28 mouse cellular contexts compared by ENCODE assay signal in genomic region chr14:45179606-45180005, GRCm38 (mm10). TPM values are rescaled to one million over a fixed set of nuclear protein-coding genes. Genes with fewer than 3 reads are reported as not detected.
DNase-seq lines count a peak whose midpoint lies in the region; ATAC-seq and TF ChIP-seq lines count a peak whose summit lies in the region.
"Had no signal": no experiment of that assay in that cellular context is flagged by ENCODE, and none has a peak within 500 bp of the region (broad histone marks: within the 10 kb centered on the region; RNA-seq: fewer than 3 reads in every experiment).

No protein-coding gene starts in this region.

- DNase-seq in liver, adult 2 months (ENCODE audit: extremely low read depth, low read depth, low spot score): peak; percentile 4
- no peak for DNase-seq in cerebellum, postnatal 14 days
- no peak for DNase-seq in spleen, postnatal 10 days (ENCODE audit: low spot score in 2 of 2)
- DNase-seq in layer of hippocampus, adult 8-10 months (ENCODE audit: low spot score in 2 of 2): no peak
- DNase-seq: adrenal gland, postnatal 25 days; cerebellum, adult 18-20 months; cerebellum, postnatal 10 days; forebrain, postnatal 0 days; gastrocnemius, postnatal 10 days; heart, postnatal 4 days; kidney, adult 8-10 months; kidney, postnatal 4 days; liver; right cerebral cortex, postnatal 4 days had no signal

- ATAC-seq in liver, embryonic 12.5 days: no peak
- peak; percentile 81 for ATAC-seq in common myeloid progenitor, adult 5-6 weeks (replicated peaks; ENCODE audit: low read depth, poor library complexity, severe bottlenecking)
- ATAC-seq in intestine, postnatal 0 days: 0 out of 2 replicates have a peak, but pooled peaks have one; percentile 3
- ATAC-seq: CD4-positive, CD25-positive, alpha-beta regulatory T cell, adult 4 months; forebrain, postnatal 0 days; inflammation-experienced regulatory T-cells, adult 6 months had no signal

- H3K9ac ChIP-seq in liver, adult 2 months (ENCODE audit: low read depth, low read length): no peak overlapping the region
- H3K9ac ChIP-seq in liver, embryonic 12.5 days: no peak overlapping the region
- no peak overlapping the region for H3K9ac ChIP-seq in intestine, postnatal 0 days (ENCODE audit: low read depth, low read length)
- H3K9ac ChIP-seq: embryonic facial prominence, embryonic 15.5 days; forebrain, embryonic 12.5 days; forebrain, postnatal 0 days; hindbrain, embryonic 15.5 days; lung, embryonic 15.5 days; midbrain, embryonic 12.5 days; neural tube, embryonic 13.5 days had no signal

- no peaks in the 10 kb centered on the region for H3K9me3 ChIP-seq in liver, embryonic 12.5 days (replicated peaks)
- H3K9me3 ChIP-seq in intestine, postnatal 0 days (ENCODE audit: control insufficient read depth): no peaks in the 10 kb centered on the region
- H3K9me3 ChIP-seq: embryonic facial prominence, embryonic 10.5 days; embryonic facial prominence, embryonic 15.5 days; forebrain, embryonic 12.5 days; heart, embryonic 10.5 days; hindbrain, embryonic 15.5 days; lung, embryonic 15.5 days; midbrain, embryonic 12.5 days; neural tube, embryonic 13.5 days had no signal

- no peak overlapping the region for H3K4me3 ChIP-seq in liver, adult 2 months (ENCODE audit: insufficient read depth, low read depth, low read length)
- H3K4me3 ChIP-seq in liver, embryonic 12.5 days: no peak overlapping the region
- H3K4me3 ChIP-seq in intestine, postnatal 0 days (ENCODE audit: low read depth, low read length): no peak overlapping the region
- H3K4me3 ChIP-seq: embryonic facial prominence, embryonic 10.5 days; embryonic facial prominence, embryonic 15.5 days; forebrain, embryonic 12.5 days; heart, embryonic 10.5 days; hindbrain, embryonic 15.5 days; lung, embryonic 15.5 days; midbrain, embryonic 12.5 days; neural tube, embryonic 13.5 days had no signal

- no peaks in the 10 kb centered on the region for H3K4me1 ChIP-seq in liver, adult 2 months (ENCODE audit: control insufficient read depth, insufficient read depth, low read length)
- no peaks in the 10 kb centered on the region for H3K4me1 ChIP-seq in liver, embryonic 12.5 days
- H3K4me1 ChIP-seq in intestine, postnatal 0 days (replicated peaks; ENCODE audit: control insufficient read depth, insufficient read depth, low read length): no peaks in the 10 kb centered on the region
- H3K4me1 ChIP-seq: embryonic facial prominence, embryonic 10.5 days; embryonic facial prominence, embryonic 15.5 days; forebrain, embryonic 12.5 days; hindbrain, embryonic 15.5 days; midbrain, embryonic 12.5 days; neural tube, embryonic 13.5 days had no signal

- TF ChIP-seq CTCF in liver, adult 2 months (IDR thresholded peaks at IDR 0.05; ENCODE audit: low read depth, low read length): no peak
- no peak for TF ChIP-seq CTCF in intestine, postnatal 0 days (IDR thresholded peaks at IDR 0.05; ENCODE audit: low read depth)

- H3K4me2 ChIP-seq in liver, embryonic 12.5 days: no peak overlapping the region
- H3K4me2 ChIP-seq in intestine, postnatal 0 days (replicated peaks; ENCODE audit: low read depth): no peak overlapping the region
- H3K4me2 ChIP-seq: embryonic facial prominence, embryonic 15.5 days; forebrain, embryonic 12.5 days; hindbrain, embryonic 15.5 days; lung, embryonic 15.5 days; midbrain, embryonic 12.5 days; neural tube, embryonic 13.5 days had no signal

- no peaks in the 10 kb centered on the region for H3K36me3 ChIP-seq in liver, adult 2 months (ENCODE audit: control insufficient read depth, insufficient read depth, low read length)
- no peaks in the 10 kb centered on the region for H3K36me3 ChIP-seq in liver, embryonic 12.5 days
- H3K36me3 ChIP-seq in intestine, postnatal 0 days (ENCODE audit: control insufficient read depth, insufficient read depth): no peaks in the 10 kb centered on the region
- H3K36me3 ChIP-seq: embryonic facial prominence, embryonic 10.5 days; embryonic facial prominence, embryonic 15.5 days; forebrain, embryonic 12.5 days; heart, embryonic 10.5 days; lung, embryonic 15.5 days; midbrain, embryonic 12.5 days had no signal

- no peaks in the 10 kb centered on the region for H3K27me3 ChIP-seq in liver, adult 2 months (ENCODE audit: control insufficient read depth, insufficient read depth, low read length)
- H3K27me3 ChIP-seq in liver, embryonic 12.5 days (replicated peaks): no peaks in the 10 kb centered on the region
- no peaks in the 10 kb centered on the region for H3K27me3 ChIP-seq in intestine, postnatal 0 days (replicated peaks; ENCODE audit: control insufficient read depth, insufficient read depth, low read length)
- H3K27me3 ChIP-seq: embryonic facial prominence, embryonic 15.5 days; forebrain, embryonic 12.5 days; hindbrain, embryonic 15.5 days; lung, embryonic 15.5 days; midbrain, embryonic 12.5 days; neural tube, embryonic 13.5 days had no signal

- TF ChIP-seq POLR2A in liver, adult 2 months (IDR thresholded peaks at IDR 0.05; ENCODE audit: extremely low read depth, insufficient read depth, low read length): no peak

- 91% methylated on average over 2 of the region's 2 CpGs for WGBS in liver, adult 2 months
- WGBS in liver, embryonic 12.5 days (ENCODE audit: insufficient replicate concordance): 67% methylated on average over 2 of the region's 2 CpGs
- WGBS in intestine, postnatal 0 days: 45% methylated on average over 2 of the region's 2 CpGs

- no peak overlapping the region for H3K27ac ChIP-seq in liver, adult 2 months (replicated peaks; ENCODE audit: insufficient read depth, low read depth, low read length)
- no peak overlapping the region for H3K27ac ChIP-seq in liver, embryonic 12.5 days
- H3K27ac ChIP-seq in intestine, postnatal 0 days (ENCODE audit: low read depth, low read length): no peak overlapping the region
- H3K27ac ChIP-seq: embryonic facial prominence, embryonic 10.5 days; embryonic facial prominence, embryonic 15.5 days; forebrain, embryonic 12.5 days; heart, embryonic 10.5 days; hindbrain, embryonic 15.5 days; kidney, postnatal 0 days; lung, embryonic 15.5 days; midbrain, embryonic 12.5 days; neural tube, embryonic 13.5 days had no signal

- H3K79me2 ChIP-seq in liver, adult 2 months (ENCODE audit: control insufficient read depth, insufficient read depth, low read length): no peaks in the 10 kb centered on the region

RNA-seq across cellular contexts. Expression of gene Gpr137c, which starts 39.9 kb away (rescaled TPM):
- 0.81 and 1.6 TPM in 2 replicates for total RNA-seq in liver, adult 2 months (2014; rRNA removed)
- 1.2 and 3.3 TPM in 2 replicates for polyA plus RNA-seq in liver, adult 2 months (2012; rRNA removed)
- polyA plus RNA-seq in liver, embryonic 12.5 days (2016; fragmentation: Nextera tagmentation; extraction: Ambion mirVana): 0.24 and 0.31 TPM in 2 replicates
- total RNA-seq in common myeloid progenitor, adult 5-6 weeks (2017): 0.05 and 0.32 TPM in 2 replicates
- polyA plus RNA-seq in intestine, postnatal 0 days (2015; fragmentation: Nextera tagmentation; extraction: Ambion mirVana): 1.4 and 2.0 TPM in 2 replicates
- 10 to 100 TPM; 19.1 to 24.3 (median 22.2) TPM for total RNA-seq in layer of hippocampus, adult 8-10 months (2022)

RNA-seq across cellular contexts. Expression of gene Txndc16, which starts 40.5 kb away (rescaled TPM):
- 8.2 and 10.3 TPM in 2 replicates for total RNA-seq in liver, adult 2 months (2014; rRNA removed)
- polyA plus RNA-seq in liver, adult 2 months (2012; rRNA removed): 0.81 and 0.96 TPM in 2 replicates
- 2.2 and 2.3 TPM in 2 replicates for polyA plus RNA-seq in liver, embryonic 12.5 days (2016; fragmentation: Nextera tagmentation; extraction: Ambion mirVana)
- 14.6 and 18.3 TPM in 2 replicates for total RNA-seq in common myeloid progenitor, adult 5-6 weeks (2017)
- polyA plus RNA-seq in intestine, postnatal 0 days (2015; fragmentation: Nextera tagmentation; extraction: Ambion mirVana): 4.2 and 5.2 TPM in 2 replicates
- 10 to 100 TPM; 64.7 to 69.3 (median 66.1) TPM for total RNA-seq in layer of hippocampus, adult 8-10 months (2022)
